Mouse (Mus musculus): ENCODE results near the gene Gm37240. TPM values are rescaled to one million over a fixed set of nuclear protein-coding genes. Genes with fewer than 3 reads are reported as not detected.

Gm37240 gene
- polyA plus RNA-seq, 1 experiment from 2014 or later = 8.9 TPM

DNA sequence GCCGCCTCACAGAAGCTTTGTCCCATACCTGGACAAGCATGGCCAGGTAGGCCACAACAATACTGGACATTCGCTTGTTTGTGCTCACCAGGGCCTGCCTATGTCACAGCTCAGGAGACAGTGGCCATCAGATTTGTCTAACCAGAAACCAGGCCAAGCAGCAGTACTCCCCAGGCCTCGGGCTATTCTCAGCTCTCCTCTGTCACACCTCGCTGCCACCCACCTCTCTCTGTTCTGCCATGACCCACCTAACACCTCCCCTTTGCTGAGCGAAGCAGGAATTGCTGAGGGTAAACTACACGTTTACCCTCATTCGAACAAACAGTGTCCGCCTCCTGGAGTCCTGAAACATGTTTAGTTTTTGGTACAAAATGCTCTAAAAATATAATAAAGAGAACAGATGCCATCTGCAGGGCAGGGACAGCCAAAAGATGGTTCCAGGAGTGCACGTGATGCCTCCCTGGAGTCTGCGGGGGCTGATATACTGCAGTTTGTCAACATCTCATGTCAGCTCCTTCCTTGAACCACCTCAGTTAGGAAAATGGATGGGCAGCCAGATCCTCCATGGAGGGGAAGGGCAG is 222.6 kb downstream of the Gm37240 start:
- Histone ChIP-seq H3K4me2 (no peak overlapping the region), H3K4me1 (peaks cover 25% of the 10 kb centered on the region), H3K9me3 (replicated peaks) (no peaks in the 10 kb centered on the region), H3K27me3 (no peaks in the 10 kb centered on the region), H3K36me3 (no peaks in the 10 kb centered on the region), H3K9ac (no peak overlapping the region), H3K4me3 (replicated peaks) (no peak overlapping the region), H3K27ac (no peak overlapping the region)
- peak; percentile 55 for ATAC-seq (replicated peaks; ENCODE audit: low FRiP score)
- WGBS = 65% methylated on average over 10 of the region's 10 CpGs

DNA sequence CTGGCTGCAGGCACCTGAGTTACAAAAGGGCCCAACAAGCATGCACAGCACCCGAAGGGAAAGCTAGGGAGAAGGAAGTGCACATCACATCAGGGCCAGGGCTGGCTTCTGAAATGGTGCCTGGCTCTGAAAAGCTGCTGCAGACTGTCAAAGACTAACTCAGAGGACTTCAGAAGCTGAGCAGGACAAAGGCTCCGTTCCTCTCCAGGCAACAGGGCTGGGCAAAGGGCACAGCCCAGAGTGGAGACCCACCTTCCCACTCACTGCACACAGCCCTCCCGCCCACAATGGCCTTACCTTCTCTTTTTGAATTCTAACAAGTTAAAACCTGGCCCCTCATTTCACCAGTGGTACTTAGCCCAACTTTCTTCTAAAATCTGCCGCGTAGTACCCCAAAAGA is 223.5 kb downstream of the Gm37240 start:
- ATAC-seq (replicated peaks; ENCODE audit: low FRiP score) = peak; percentile 58; the same call in 1 of the 2 replicates
- Histone ChIP-seq H3K4me2 (no peak overlapping the region), H3K4me3 (replicated peaks) (no peak overlapping the region), H3K36me3 (no peaks in the 10 kb centered on the region), H3K27ac (peak overlapping the region; percentile 43), H3K4me1 (peaks cover 25% of the 10 kb centered on the region), H3K9ac (no peak overlapping the region), H3K27me3 (no peaks in the 10 kb centered on the region), H3K9me3 (replicated peaks) (no peaks in the 10 kb centered on the region)
- WGBS = 79% methylated on average over 5 of the region's 5 CpGs

DNA sequence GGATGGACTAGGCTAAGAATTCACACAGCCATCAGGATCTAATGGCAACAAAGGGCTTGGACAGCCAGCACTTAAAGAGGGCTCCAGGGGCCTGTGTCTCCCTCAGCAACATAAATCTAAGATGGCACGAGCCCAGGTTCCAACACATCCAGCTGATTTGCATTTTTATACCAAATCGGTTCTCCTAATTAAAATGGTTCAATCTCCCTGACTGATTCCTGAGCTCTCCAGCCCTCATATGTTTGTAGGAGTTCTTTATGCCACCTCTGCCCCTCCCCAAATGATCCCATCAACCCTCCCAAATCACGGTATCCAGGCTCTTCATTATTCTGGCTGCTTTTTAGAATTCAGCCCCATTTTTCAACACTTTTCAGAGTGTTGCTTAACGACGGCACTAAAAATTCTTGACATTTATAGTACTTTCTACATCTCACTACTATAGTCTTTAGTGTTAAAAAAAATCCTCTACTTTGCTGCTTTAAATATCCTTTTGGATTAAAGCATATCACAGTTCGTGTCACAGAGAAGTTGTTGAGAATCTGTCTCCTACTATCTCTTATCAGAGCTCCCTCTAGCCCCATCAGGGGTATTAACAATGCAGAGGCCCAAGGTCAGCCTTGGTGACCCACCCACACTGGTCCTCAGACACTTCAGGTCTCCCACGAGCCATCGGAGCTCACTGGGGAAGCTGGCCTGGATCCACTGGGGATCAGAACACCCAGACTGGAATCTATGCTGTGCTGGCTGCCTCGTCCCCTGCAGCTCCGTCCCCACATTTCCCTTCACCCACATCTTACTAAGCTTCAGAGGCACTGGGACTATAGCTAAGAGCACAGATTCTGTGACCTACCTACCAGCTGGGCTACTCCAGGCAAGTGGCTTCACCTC is 225.1 kb downstream of the Gm37240 start:
- WGBS = 55% methylated on average over 10 of the region's 10 CpGs
- Histone ChIP-seq H3K9me3 (replicated peaks) (no peaks in the 10 kb centered on the region), H3K36me3 (no peaks in the 10 kb centered on the region), H3K27me3 (no peaks in the 10 kb centered on the region), H3K4me3 (replicated peaks) (no peak overlapping the region), H3K27ac (no peak overlapping the region), H3K4me2 (no peak overlapping the region), H3K4me1 (peaks cover 25% of the 10 kb centered on the region), H3K9ac (no peak overlapping the region)
- no peak for ATAC-seq (replicated peaks; ENCODE audit: low FRiP score)

DNA sequence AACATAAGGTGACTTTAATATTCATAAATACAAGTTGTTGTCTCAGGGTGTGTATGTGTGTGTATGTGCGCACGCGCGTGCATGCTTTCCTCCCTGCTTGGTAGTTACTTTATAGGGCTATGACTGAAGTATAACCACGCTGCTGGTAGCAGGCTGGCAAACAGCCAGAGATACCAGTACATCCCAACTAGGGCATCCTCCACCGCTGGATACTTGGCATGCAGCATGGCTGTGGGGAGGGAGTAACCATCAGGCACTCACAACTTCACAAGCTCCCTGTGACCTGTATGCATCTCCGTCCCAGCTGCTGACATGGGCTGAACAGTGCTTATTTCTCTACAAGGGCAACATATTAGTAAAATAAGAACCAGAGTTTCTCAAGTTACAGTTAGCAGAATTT is 227.6 kb downstream of the Gm37240 start:
- WGBS = 87% methylated on average over 7 of the region's 7 CpGs
- ATAC-seq (replicated peaks; ENCODE audit: low FRiP score) = no peak
- 0 out of 2 replicates have a peak, but pooled peaks cover under 1% of the 10 kb centered on the region for H3K36me3 ChIP-seq
- no peak overlapping the region for H3K27ac ChIP-seq
- no peak overlapping the region for H3K4me2 ChIP-seq
- no peak overlapping the region for H3K4me3 ChIP-seq (replicated peaks)
- no peaks in the 10 kb centered on the region for H3K27me3 ChIP-seq
- H3K9ac ChIP-seq = no peak overlapping the region
- peaks cover 14% of the 10 kb centered on the region; the same call in 1 of the 2 replicates for H3K4me1 ChIP-seq
- H3K9me3 ChIP-seq (replicated peaks) = no peaks in the 10 kb centered on the region

DNA sequence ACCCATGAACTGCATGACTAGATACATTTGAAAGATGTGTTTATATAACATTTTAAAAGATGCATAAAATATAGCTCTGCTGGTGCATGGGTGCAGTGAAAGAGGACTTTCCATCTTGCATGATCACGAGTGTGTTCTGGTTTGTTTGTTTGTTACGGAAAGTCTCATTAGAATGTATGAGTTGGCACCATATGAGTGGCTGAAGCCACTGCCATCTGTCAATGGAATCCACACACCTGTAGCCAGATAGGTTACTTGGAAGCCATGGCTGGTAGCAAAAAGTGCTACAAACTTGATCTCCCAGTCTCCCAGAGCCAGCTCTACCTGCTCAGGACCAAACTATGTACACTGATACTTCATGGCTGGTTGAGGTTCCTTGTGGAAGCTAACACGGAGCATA is 231.8 kb downstream of the Gm37240 start:
- ATAC-seq (replicated peaks; ENCODE audit: low FRiP score) = no peak
- Histone ChIP-seq H3K36me3 (0 out of 2 replicates have a peak, but pooled peaks cover 8% of the 10 kb centered on the region), H3K4me3 (replicated peaks) (no peak overlapping the region), H3K9ac (no peak overlapping the region), H3K4me1 (no peaks in the 10 kb centered on the region), H3K9me3 (replicated peaks) (no peaks in the 10 kb centered on the region), H3K27ac (no peak overlapping the region), H3K27me3 (no peaks in the 10 kb centered on the region), H3K4me2 (no peak overlapping the region)
- WGBS = 90% methylated on average over 3 of the region's 3 CpGs

DNA sequence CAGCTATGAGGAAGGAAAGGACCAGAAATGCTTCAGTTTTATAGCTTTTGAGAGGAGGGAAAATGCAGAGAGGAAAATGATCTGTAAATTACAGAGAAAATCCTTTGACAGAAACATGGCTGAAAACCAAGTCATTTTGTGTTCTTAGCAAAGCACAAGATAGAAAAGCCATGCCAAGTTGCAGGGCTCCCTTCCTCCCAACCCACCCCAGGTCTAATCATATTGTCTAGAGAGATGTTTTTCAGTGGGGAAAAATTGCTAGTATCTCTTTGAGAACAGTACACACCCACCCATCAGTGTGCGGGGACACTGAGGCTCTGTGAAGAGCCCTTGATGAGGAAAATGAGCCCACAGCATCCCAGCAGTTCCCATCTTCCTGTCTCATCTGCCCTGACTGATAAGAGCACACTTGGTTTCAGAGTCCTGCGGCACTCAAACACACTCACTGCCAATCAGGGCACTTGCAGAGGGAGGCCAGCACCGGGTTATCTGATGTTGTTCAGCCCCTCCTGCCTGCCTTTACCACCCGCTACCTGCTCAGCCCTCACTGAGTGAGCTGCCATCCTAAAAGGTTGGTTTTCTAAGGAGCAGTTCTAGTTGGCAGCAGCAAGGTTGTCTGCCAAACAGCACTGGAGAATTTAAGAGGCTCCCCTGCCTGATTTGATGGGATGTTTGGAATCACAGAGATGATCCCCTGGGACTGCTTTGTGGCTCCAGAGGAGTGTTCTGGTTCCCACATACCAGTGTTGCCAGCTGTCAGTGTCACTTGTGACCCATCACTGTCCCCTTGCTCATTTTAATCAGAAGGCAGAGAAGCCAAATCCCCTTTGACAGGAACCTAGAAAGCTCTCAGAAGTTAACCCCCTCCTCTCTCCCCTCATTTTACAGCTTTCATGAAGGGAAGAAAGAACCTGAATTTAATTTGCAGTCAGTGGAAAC is 234.3 kb downstream of the Gm37240 start:
- ATAC-seq (replicated peaks; ENCODE audit: low FRiP score) = no peak
- 72% methylated on average over 4 of the region's 4 CpGs for WGBS
- no peak overlapping the region for H3K4me3 ChIP-seq (replicated peaks)

DNA sequence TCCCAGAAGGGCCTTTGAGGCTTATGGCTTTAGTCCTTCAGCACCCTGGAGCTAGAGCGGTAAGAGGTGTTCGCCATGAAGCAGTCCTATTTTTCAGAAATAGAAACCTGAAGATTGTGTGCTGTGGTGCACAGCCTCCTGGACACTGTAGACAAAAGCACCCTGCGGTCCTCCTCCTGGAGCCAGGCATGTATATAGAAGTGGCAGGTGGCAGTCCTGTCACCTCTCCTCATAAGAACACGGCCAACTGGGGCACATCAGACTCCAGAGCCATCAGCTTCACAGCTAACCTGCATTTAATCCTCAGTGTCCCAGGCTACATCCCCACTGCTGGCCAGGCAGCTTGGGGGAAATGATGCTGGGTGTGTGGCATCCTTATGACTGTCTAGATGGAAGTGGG is 238.1 kb downstream of the Gm37240 start:
- WGBS = 89% methylated on average over 4 of the region's 4 CpGs
- Histone ChIP-seq H3K9me3 (replicated peaks) (no peaks in the 10 kb centered on the region), H3K36me3 (0 out of 2 replicates have a peak, but pooled peaks cover 4% of the 10 kb centered on the region), H3K4me1 (no peaks in the 10 kb centered on the region), H3K4me3 (replicated peaks) (no peak overlapping the region), H3K27ac (no peak overlapping the region), H3K9ac (no peak overlapping the region), H3K27me3 (no peaks in the 10 kb centered on the region), H3K4me2 (no peak overlapping the region)
- ATAC-seq (replicated peaks; ENCODE audit: low FRiP score) = no peak

More for the DNA sequence above, 234.3 kb downstream of the Gm37240 start:
- Histone ChIP-seq H3K4me1 (no peaks in the 10 kb centered on the region), H3K27me3 (no peaks in the 10 kb centered on the region), H3K9me3 (replicated peaks) (no peaks in the 10 kb centered on the region), H3K36me3 (0 out of 2 replicates have a peak, but pooled peaks cover 8% of the 10 kb centered on the region), H3K27ac (no peak overlapping the region), H3K4me2 (no peak overlapping the region), H3K9ac (no peak overlapping the region)

DNA sequence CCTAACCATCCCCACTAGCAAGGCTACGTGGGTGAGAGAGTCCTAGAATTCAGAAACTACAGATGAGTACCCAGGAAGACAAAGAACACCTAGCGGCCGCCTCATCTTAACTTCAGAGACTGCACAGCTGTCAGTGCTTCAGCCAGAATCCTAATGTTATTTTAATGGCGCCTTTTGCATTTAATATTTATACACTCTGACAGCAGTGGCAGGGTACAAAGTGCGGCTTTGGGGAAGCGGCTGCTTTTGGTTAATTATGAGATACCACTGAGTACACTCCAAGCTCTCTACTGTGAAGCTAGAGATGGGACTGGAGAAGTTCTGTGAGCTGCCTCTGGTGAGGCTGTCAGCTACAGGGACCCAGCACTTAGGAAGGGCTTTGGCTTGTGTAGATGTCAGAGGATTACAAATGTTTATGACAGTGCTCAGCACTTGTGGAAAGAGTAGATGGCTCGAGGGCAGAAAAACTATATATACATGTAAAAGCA is 241.8 kb downstream of the Gm37240 start:
- Histone ChIP-seq H3K4me1 (no peaks in the 10 kb centered on the region), H3K36me3 (no peaks in the 10 kb centered on the region), H3K27ac (no peak overlapping the region), H3K9me3 (replicated peaks) (no peaks in the 10 kb centered on the region), H3K27me3 (no peaks in the 10 kb centered on the region), H3K4me2 (no peak overlapping the region), H3K9ac (no peak overlapping the region), H3K4me3 (replicated peaks) (no peak overlapping the region)
- 77% methylated on average over 7 of the region's 7 CpGs for WGBS
- ATAC-seq (replicated peaks; ENCODE audit: low FRiP score) = no peak

DNA sequence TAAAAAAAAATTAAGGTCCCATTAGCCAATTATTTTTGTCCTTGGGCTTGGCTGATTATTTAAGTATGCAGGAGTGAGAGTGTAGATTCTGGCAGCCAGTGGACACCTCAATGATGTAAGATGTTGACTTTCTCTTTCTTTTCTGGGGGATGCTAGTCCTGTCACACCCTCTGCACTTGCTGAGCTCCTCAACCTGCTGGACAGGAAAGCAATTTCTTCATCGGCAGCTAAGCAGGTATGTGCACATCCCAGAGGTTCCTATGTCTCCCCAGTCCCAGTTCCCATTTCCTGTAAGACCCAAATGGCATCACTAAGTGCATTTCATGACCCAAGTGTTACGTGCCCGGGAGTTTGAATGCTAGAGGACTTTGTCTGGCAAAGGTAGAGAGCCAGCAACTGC is 242.5 kb downstream of the Gm37240 start:
- Histone ChIP-seq H3K9ac (no peak overlapping the region), H3K27me3 (no peaks in the 10 kb centered on the region), H3K4me3 (replicated peaks) (no peak overlapping the region), H3K27ac (no peak overlapping the region), H3K36me3 (no peaks in the 10 kb centered on the region), H3K4me1 (no peaks in the 10 kb centered on the region), H3K4me2 (no peak overlapping the region), H3K9me3 (replicated peaks) (no peaks in the 10 kb centered on the region)
- no peak for ATAC-seq (replicated peaks; ENCODE audit: low FRiP score)
- WGBS = 88% methylated on average over 3 of the region's 3 CpGs

DNA sequence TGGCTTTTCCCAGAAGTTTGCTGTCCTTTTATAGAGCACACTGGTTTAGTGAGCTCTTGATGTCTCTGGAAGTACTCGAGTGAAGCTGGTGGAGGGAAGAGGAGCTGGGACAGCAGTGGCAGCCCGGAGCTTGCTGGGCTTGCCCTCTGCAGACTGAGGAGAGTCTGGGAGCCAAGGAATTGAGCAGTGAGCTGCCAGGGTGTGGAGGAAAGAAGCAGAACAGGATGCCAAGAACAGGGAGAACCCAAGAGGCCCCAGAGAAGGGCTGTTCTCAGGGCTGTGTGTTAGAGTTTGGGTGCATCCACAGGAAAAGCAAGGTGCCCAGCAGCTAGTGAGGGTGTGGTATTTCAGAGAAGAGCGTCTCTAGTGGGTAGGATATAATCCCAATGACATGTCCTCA is 245.6 kb downstream of the Gm37240 start:
- Histone ChIP-seq H3K36me3 (no peaks in the 10 kb centered on the region), H3K9ac (no peak overlapping the region), H3K4me2 (no peak overlapping the region), H3K27ac (no peak overlapping the region), H3K4me1 (no peaks in the 10 kb centered on the region), H3K9me3 (replicated peaks) (no peaks in the 10 kb centered on the region), H3K4me3 (replicated peaks) (no peak overlapping the region), H3K27me3 (no peaks in the 10 kb centered on the region)
- WGBS = 77% methylated on average over 3 of the region's 3 CpGs
- ATAC-seq (replicated peaks; ENCODE audit: low FRiP score) = no peak

DNA sequence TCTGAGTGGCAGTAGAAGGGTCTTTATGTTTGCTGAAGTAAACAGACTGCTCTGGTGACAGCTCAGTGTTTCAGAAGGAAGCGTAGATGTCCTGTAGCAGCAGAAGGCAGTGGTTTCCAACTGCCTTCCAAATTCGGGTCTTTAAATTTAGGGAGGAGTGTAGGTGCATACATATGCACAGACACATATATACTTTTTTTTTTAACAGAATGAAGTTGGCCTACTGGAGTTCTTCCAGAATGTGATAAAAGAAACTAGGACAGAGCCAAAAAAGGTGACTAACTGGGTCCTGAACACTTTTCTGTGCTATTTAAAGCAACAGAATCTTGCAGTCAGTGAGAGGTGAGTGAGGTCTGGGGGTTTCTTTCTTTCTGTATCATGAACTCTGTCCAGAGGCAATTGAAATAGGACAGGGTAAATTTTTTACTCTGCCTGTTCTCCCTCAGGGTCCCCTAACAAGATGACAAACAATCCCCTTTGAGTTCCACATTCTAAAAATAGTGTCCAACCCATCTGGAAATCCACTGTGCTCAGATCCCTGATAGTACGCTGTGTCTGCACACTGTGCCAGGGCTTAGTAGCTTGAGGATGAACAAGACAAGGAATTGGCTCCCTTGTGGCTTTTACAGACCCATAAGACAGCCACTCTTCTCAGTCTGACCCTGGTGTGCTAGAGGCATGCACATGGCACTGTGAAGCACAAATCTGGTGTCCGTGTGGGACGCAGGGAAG is 250.4 kb downstream of the Gm37240 start:
- Histone ChIP-seq H3K4me2 (no peak overlapping the region), H3K9me3 (replicated peaks) (no peaks in the 10 kb centered on the region), H3K27me3 (no peaks in the 10 kb centered on the region), H3K4me1 (peaks cover 11% of the 10 kb centered on the region; the same call in 1 of the 2 replicates), H3K4me3 (replicated peaks) (no peak overlapping the region), H3K36me3 (no peaks in the 10 kb centered on the region), H3K9ac (no peak overlapping the region), H3K27ac (no peak overlapping the region)
- 90% methylated on average over 5 of the region's 5 CpGs for WGBS
- ATAC-seq (replicated peaks; ENCODE audit: low FRiP score) = no peak
